Mouse (Mus musculus): Measurements from ENCODE around the gene Nfx1. TPM values are rescaled to one million over a fixed set of nuclear protein-coding genes. Genes with fewer than 3 reads are reported as not detected.
A peak's percentile ranks its signal among the peaks of the same experiment; 100 is the strongest.
"Not testable (repeated sequence)": the region's sequence is repeated elsewhere in the genome, so short reads cannot be mapped to it uniquely, and the experiment has no call there.

The Nfx1 gene
- polyA plus RNA-seq (2015; fragmentation: Nextera tagmentation; extraction: Ambion mirVana), result 45.2 and 57.4 TPM in 2 replicates

- H3K9me3 ChIP-seq (replicated peaks), result no peaks in the 10 kb centered on the region
- H3K27me3 ChIP-seq, result no peaks in the 10 kb centered on the region
- H3K27ac ChIP-seq, result peak within 1 kb of the TSS; percentile 95
- peaks cover 5% of the 10 kb centered on the region for H3K36me3 ChIP-seq
- H3K4me3 ChIP-seq, result peak within 1 kb of the TSS; percentile 85
- under 1% methylated on average over 85 of the region's 85 CpGs for WGBS
- peak; percentile 94 for ATAC-seq (replicated peaks; ENCODE audit: insufficient number of reproducible peaks, insufficient read depth, low FRiP score, low read depth)
- H3K4me1 ChIP-seq (replicated peaks), result peaks cover 25% of the 10 kb centered on the region
- peak within 1 kb of the TSS; percentile 81 for H3K4me2 ChIP-seq
- H3K9ac ChIP-seq, result peak within 1 kb of the TSS; percentile 84
Measured at GRCm38 (mm10) chr4:40970842-40971701, at the start of gene Nfx1. Nfx1 (plus strand) TSS chr4:40970906.

DNA sequence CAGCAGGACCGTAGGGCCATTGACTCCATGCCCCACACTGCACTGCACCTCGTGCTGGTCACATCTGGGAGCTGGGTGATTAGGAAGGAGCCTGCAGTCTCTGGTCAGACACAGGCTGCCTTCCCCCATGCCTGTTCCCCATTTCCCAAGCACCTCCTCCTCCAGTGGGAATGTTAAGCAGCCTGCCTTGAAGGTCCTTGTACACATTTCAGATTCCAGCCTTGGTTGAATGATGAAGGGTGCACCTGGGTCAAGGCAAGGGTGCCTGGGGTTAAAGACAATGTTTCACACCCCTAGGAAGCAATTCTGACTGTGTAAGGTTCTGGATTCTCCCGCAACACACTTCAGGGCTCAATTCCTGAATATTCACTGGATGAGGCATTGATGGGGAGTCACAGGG lies 49.4 kb upstream of the Nfx1 start:
- H3K9ac ChIP-seq, result no peak overlapping the region
- ATAC-seq (replicated peaks; ENCODE audit: insufficient number of reproducible peaks, insufficient read depth, low FRiP score, low read depth), result no peak

DNA sequence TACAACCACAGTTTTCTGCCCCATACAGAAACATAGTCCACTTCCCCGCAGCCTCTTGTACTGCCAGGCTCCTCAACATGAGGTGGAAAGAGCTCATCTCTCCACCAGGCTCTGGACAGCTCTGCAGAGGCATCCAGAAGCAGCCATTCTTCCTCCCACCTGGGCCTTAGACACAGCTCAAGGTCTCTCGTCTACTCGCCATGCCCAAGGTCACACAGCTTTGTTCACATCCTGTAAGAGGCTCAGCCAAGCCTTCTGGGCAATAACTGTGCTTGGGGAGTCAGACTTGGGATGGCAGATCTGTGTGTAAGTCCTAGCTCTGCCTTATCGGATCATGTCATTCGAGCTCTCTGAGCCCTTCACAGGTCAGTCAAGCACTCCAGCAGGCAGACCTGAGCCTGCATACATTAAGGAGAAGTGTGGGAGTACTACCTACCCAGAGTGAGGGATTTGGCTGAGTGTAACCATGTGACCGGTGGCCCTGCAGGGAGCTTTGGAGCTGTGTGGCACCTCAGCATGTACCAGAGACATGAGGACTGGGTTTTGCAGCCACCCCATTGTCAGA lies 47.5 kb upstream of the Nfx1 start:
- Histone ChIP-seq H3K27ac (no peak overlapping the region), H3K9ac (no peak overlapping the region)

More for the DNA sequence above, 49.4 kb upstream of the Nfx1 start:
- Histone ChIP-seq H3K9me3 (replicated peaks) (no peaks in the 10 kb centered on the region), H3K27ac (no peak overlapping the region), H3K36me3 (no peaks in the 10 kb centered on the region), H3K4me3 (no peak overlapping the region), H3K4me1 (replicated peaks) (peaks cover 13% of the 10 kb centered on the region), H3K4me2 (no peak overlapping the region), H3K27me3 (no peaks in the 10 kb centered on the region)
- WGBS, result 63% methylated on average over 3 of the region's 3 CpGs

DNA sequence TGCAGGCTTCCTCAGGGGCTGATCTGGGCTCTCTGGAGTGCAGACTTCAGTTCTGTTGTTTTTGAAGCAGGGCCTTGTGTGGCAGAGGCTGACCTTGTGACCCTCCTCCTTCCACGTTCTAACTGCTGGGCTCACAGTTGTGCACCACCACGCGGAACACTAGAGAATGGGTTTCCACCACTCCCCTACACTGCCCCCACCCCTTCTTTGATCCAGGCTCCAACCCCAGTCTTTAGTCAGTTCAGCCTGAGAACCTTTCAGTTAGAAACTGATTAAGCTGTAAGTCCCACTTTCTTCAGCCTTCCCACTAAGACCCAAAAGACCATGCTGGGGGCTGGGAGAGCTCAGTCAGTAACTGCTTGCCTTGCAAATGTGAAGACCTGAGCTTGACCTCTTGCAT lies 45.1 kb upstream of the Nfx1 start:
- Histone ChIP-seq H3K9me3 (replicated peaks) (no peaks in the 10 kb centered on the region), H3K27ac (no peak overlapping the region), H3K4me2 (no peak overlapping the region), H3K27me3 (no peaks in the 10 kb centered on the region), H3K4me1 (replicated peaks) (no peaks in the 10 kb centered on the region), H3K4me3 (no peak overlapping the region), H3K36me3 (no peaks in the 10 kb centered on the region), H3K9ac (no peak overlapping the region)
- WGBS, result 73% methylated on average over 3 of the region's 3 CpGs
- no peak for ATAC-seq (replicated peaks; ENCODE audit: insufficient number of reproducible peaks, insufficient read depth, low FRiP score, low read depth)

More for the DNA sequence above, 47.5 kb upstream of the Nfx1 start:
- no peaks in the 10 kb centered on the region for H3K27me3 ChIP-seq
- no peak overlapping the region for H3K4me3 ChIP-seq
- no peak for ATAC-seq (replicated peaks; ENCODE audit: insufficient number of reproducible peaks, insufficient read depth, low FRiP score, low read depth)
- no peaks in the 10 kb centered on the region for H3K9me3 ChIP-seq (replicated peaks)
- peaks cover 13% of the 10 kb centered on the region for H3K4me1 ChIP-seq (replicated peaks)
- WGBS, result 67% methylated on average over 6 of the region's 6 CpGs
- no peak overlapping the region for H3K4me2 ChIP-seq
- no peaks in the 10 kb centered on the region for H3K36me3 ChIP-seq

GRCm38 (mm10) chr4:40929046-40929445 lies 41.7 kb upstream of the Nfx1 start:
- ATAC-seq (replicated peaks; ENCODE audit: insufficient number of reproducible peaks, insufficient read depth, low FRiP score, low read depth), result no peak
- Histone ChIP-seq H3K36me3 (peaks cover 16% of the 10 kb centered on the region), H3K27ac (no peak overlapping the region), H3K27me3 (no peaks in the 10 kb centered on the region), H3K9me3 (replicated peaks) (no peaks in the 10 kb centered on the region), H3K4me1 (replicated peaks) (no peaks in the 10 kb centered on the region), H3K9ac (no peak overlapping the region), H3K4me3 (no peak overlapping the region), H3K4me2 (no peak overlapping the region)
- WGBS, result 83% methylated on average over 7 of the region's 7 CpGs

- 77% methylated on average over 5 of the region's 5 CpGs for WGBS
- H3K4me1 ChIP-seq (replicated peaks), result no peaks in the 10 kb centered on the region
Measured at GRCm38 (mm10) chr4:40933694-40934093, 37.0 kb upstream of the Nfx1 start.

DNA sequence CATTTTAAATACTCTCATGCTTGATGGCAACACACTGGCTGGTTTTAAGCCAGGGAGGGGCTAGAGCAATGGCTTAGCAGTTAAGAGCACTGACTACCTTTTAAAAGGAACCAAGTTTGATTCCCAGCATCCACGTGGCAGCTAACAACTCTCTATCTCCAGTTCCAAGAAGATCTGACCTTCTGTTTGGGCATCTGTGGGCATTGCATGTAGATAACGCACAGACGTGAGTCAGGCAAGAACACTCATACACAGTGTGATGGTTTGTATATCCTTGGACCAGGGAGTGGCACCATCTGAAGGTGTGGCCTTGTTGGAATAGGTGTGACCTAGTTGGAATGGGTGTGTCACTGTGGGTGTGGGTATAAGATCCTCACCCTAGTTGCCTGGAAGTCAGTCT lies 36.3 kb upstream of the Nfx1 start:
- H3K4me1 ChIP-seq (replicated peaks); H3K4me3 ChIP-seq; H3K9ac ChIP-seq; H3K27ac ChIP-seq; ATAC-seq (replicated peaks; ENCODE audit: insufficient number of reproducible peaks, insufficient read depth, low FRiP score, low read depth); H3K9me3 ChIP-seq (replicated peaks); H3K4me2 ChIP-seq; H3K27me3 ChIP-seq: not testable (repeated sequence)
- peaks cover 60% of the 10 kb centered on the region for H3K36me3 ChIP-seq
- 87% methylated on average over 3 of the region's 3 CpGs for WGBS

More at GRCm38 (mm10) chr4:40933694-40934093, 37.0 kb upstream of the Nfx1 start:
- no peaks in the 10 kb centered on the region for H3K9me3 ChIP-seq (replicated peaks)
- peaks cover 53% of the 10 kb centered on the region for H3K36me3 ChIP-seq
- ATAC-seq (replicated peaks; ENCODE audit: insufficient number of reproducible peaks, insufficient read depth, low FRiP score, low read depth), result no peak
- no peak overlapping the region for H3K4me3 ChIP-seq
- no peak overlapping the region for H3K4me2 ChIP-seq
- no peaks in the 10 kb centered on the region for H3K27me3 ChIP-seq
- H3K27ac ChIP-seq, result no peak overlapping the region
- H3K9ac ChIP-seq, result no peak overlapping the region

- H3K9me3 ChIP-seq (replicated peaks), result no peaks in the 10 kb centered on the region
- WGBS, result 68% methylated on average over 9 of the region's 9 CpGs
- H3K4me2 ChIP-seq, result no peak overlapping the region
- H3K4me3 ChIP-seq, result no peak overlapping the region
- no peaks in the 10 kb centered on the region for H3K4me1 ChIP-seq (replicated peaks)
- no peak overlapping the region for H3K27ac ChIP-seq
- H3K27me3 ChIP-seq, result no peaks in the 10 kb centered on the region
- H3K9ac ChIP-seq, result no peak overlapping the region
- peaks cover 80% of the 10 kb centered on the region for H3K36me3 ChIP-seq
- no peak for ATAC-seq (replicated peaks; ENCODE audit: insufficient number of reproducible peaks, insufficient read depth, low FRiP score, low read depth)
Measured at GRCm38 (mm10) chr4:40936175-40936839, 34.4 kb upstream of the Nfx1 start.

DNA sequence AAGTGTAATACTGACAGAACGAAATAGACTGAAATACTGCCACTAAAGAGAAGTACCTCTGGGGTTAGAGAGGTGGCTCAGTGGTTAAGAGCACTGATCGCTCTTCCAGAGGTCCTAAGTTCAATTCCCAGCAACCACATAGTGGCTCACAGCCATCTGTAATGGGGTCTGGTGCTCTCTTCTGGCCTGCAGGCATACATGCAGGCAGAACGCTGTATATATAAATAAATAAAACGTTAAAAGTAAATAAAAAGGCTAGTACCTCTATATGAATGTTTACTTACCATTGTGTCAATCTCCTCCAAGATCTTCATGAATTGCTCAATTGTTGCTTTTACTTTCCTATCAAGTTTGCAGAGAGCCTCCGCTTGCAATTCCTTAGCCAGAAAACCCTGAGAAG lies 31.9 kb upstream of the Nfx1 start:
- ATAC-seq (replicated peaks; ENCODE audit: insufficient number of reproducible peaks, insufficient read depth, low FRiP score, low read depth), result no peak
- no peaks in the 10 kb centered on the region for H3K27me3 ChIP-seq
- WGBS, result 94% methylated on average over 5 of the region's 5 CpGs

DNA sequence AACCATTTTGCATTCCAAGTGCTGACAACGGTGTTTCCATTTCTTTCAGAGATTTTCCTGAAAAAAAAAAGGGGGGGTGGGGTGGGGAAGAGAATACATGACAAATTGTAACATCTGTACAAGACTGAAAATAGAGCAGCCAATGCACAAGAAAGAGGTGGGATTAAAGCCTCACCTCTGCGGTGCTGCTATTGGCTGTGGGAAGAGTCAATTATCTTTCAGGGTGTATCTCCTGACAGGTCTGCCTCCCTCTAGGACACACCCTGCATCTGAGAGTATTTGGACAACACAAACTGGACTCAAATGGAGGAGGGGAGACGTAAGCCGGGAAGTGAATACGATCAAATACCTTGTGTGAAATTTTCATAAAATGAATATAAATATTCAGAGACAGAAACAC lies 27.1 kb upstream of the Nfx1 start:
- Histone ChIP-seq H3K36me3 (peaks cover 71% of the 10 kb centered on the region), H3K4me3 (no peak overlapping the region), H3K27me3 (no peaks in the 10 kb centered on the region), H3K9ac (no peak overlapping the region), H3K4me1 (replicated peaks) (peaks cover 15% of the 10 kb centered on the region), H3K4me2 (no peak overlapping the region), H3K9me3 (replicated peaks) (no peaks in the 10 kb centered on the region), H3K27ac (no peak overlapping the region)
- ATAC-seq (replicated peaks; ENCODE audit: insufficient number of reproducible peaks, insufficient read depth, low FRiP score, low read depth), result no peak
- WGBS, result 94% methylated on average over 5 of the region's 5 CpGs

More for the DNA sequence above, 31.9 kb upstream of the Nfx1 start:
- no peaks in the 10 kb centered on the region for H3K9me3 ChIP-seq (replicated peaks)
- H3K4me3 ChIP-seq, result no peak overlapping the region
- H3K9ac ChIP-seq, result no peak overlapping the region
- H3K4me1 ChIP-seq (replicated peaks), result no peaks in the 10 kb centered on the region
- H3K27ac ChIP-seq, result no peak overlapping the region
- peaks cover 89% of the 10 kb centered on the region for H3K36me3 ChIP-seq
- no peak overlapping the region for H3K4me2 ChIP-seq

DNA sequence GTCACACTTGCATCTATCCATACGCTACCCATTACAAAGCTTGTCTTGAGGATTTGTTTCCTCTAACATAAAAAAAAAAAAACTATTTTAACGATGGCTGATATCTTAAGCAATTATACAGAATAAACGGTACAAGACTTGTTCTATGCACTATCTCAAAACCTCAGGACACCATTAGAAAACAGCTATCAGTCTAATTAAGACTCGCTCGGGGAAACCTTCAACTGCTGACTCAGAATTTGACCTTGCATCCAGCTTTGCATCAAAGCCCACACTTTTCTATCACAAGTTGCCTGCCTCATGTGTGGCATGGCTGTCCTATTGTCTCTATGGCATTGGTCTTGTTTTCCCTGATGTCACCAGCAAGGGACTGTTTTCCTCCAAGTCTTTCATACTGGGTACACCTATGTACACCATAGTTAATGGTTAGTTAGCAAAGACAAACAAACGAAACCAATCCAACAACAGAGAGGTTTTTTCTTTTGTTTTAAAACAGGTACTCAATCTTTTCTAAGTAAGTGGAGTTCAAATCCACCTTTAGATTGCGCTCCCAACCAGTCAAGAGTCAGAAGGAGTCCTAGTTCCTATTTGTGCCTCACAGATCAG lies 24.1 kb upstream of the Nfx1 start:
- Histone ChIP-seq H3K27ac (no peak overlapping the region), H3K9me3 (replicated peaks) (no peaks in the 10 kb centered on the region), H3K36me3 (peaks cover 54% of the 10 kb centered on the region), H3K4me3 (peak overlapping the region; percentile 80), H3K27me3 (no peaks in the 10 kb centered on the region), H3K4me2 (peak overlapping the region; percentile 72), H3K4me1 (replicated peaks) (peaks cover 22% of the 10 kb centered on the region), H3K9ac (peak overlapping the region; percentile 92)
- ATAC-seq (replicated peaks; ENCODE audit: insufficient number of reproducible peaks, insufficient read depth, low FRiP score, low read depth), result no peak
- 80% methylated on average over 7 of the region's 7 CpGs for WGBS
